8 mouse cellular contexts compared by ENCODE assay signal in the genomic region with DNA sequence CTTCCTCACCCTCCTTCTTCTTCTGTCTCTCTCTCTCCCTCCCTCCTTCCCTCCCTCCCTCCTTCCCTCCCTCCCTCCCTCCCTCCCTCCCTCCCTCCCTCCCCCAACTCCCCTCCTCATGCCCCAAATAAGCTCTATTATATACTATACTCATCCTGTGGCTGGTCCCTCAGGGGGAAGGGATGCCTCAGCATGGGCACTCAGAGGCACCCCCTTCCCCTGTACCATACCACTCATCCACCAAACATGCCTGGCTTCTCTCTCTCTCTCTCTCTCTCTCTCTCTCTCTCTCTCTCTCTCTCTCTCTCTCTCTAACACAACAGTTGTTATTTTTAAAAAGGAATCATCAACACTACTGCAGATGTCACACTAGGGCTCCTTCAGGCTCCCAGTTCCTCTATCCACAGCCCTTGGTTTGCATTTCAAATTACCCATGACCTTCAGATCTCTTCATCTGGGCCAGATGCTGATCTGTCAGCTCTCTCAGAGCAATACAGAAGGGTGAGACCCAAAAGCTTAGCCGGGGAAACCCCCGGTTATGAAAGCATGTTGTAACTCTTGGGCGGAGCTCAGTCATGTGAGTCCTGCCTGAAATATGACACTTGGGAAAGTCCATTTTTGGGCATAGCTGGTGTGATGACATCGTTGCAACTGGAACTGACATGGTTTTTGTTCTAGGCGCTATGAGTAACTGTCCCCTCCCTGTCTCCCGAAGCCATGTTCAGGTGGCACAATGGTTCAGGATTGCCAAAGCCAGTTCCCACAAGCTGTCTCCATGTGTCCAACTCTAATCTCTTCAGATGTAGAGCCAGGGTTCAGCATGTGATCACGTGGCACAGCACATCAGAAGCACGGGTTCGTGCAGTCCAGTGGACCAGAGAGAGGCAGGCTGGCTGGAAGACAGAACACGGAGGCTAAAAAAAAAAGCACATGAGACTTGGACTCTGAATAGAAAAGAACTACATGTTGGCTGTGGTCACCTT. TPM values are rescaled to one million over a fixed set of nuclear protein-coding genes. Genes with fewer than 3 reads are reported as not detected.
DNase-seq lines count a peak whose midpoint lies in the region; ATAC-seq and TF ChIP-seq lines count a peak whose summit lies in the region.

No protein-coding gene starts in this region.

- H3K27ac ChIP-seq in heart, adult 2 months: no peak overlapping the region
- H3K27ac ChIP-seq in heart, embryonic 12.5 days (ENCODE audit: poor library complexity, severe bottlenecking): no peak overlapping the region

- H3K4me1 ChIP-seq in heart, adult 2 months (ENCODE audit: control insufficient read depth, insufficient read depth, low read length): peaks cover 4% of the 10 kb centered on the region
- H3K4me1 ChIP-seq in heart, embryonic 12.5 days (replicated peaks): no peaks in the 10 kb centered on the region
- H3K4me1 ChIP-seq in lung, adult 2 months (ENCODE audit: control insufficient read depth, insufficient read depth, low read length): peaks cover 3% of the 10 kb centered on the region

- H3K27me3 ChIP-seq in heart, adult 2 months (ENCODE audit: control insufficient read depth, insufficient read depth, low read length): no peaks in the 10 kb centered on the region
- H3K27me3 ChIP-seq in heart, embryonic 12.5 days (replicated peaks): no peaks in the 10 kb centered on the region

- TF ChIP-seq CTCF in heart, adult 2 months (IDR thresholded peaks at IDR 0.05): no peak
- TF ChIP-seq CTCF in lung, adult 2 months (IDR thresholded peaks at IDR 0.05; ENCODE audit: insufficient read depth, low read length): no peak

- TF ChIP-seq POLR2A in heart, adult 2 months (IDR thresholded peaks at IDR 0.05; ENCODE audit: insufficient read depth, low read depth, low read length): no peak
- TF ChIP-seq POLR2A in lung, adult 2 months (IDR thresholded peaks at IDR 0.05; ENCODE audit: borderline replicate concordance, extremely low read depth, low read depth, low read length): 0 out of 2 replicates have a peak, but pooled peaks have one; percentile 14

- no peak for TF ChIP-seq EP300 in heart, adult 2 months (IDR thresholded peaks at IDR 0.05; ENCODE audit: insufficient read depth, low read depth, low read length)

- H3K4me3 ChIP-seq in heart, adult 2 months: no peak overlapping the region
- H3K4me3 ChIP-seq in heart, embryonic 12.5 days: no peak overlapping the region
- peak overlapping the region; percentile 18 for H3K4me3 ChIP-seq in lung, adult 2 months (replicated peaks; ENCODE audit: extremely low read depth, low read depth, low read length)

- H3K36me3 ChIP-seq in heart, adult 2 months (ENCODE audit: control insufficient read depth, insufficient read depth, low read length): no peaks in the 10 kb centered on the region
- no peaks in the 10 kb centered on the region for H3K36me3 ChIP-seq in heart, embryonic 12.5 days

- 50% methylated on average over 10 of the region's 10 CpGs for WGBS in heart, adult 2 months
- WGBS in heart, embryonic 12.5 days: 77% methylated on average over 10 of the region's 10 CpGs
- 38% methylated on average over 10 of the region's 10 CpGs for WGBS in lung, adult 2 months

- intact Hi-C loops in heart, adult 2 months (cut with DNase I): no loop called here

- H3K9me3 ChIP-seq in heart, embryonic 12.5 days (replicated peaks): no peaks in the 10 kb centered on the region

- no peak for ATAC-seq in heart, embryonic 12.5 days (ENCODE audit: insufficient number of reproducible peaks, low FRiP score)

- H3K79me2 ChIP-seq in heart, adult 2 months (replicated peaks; ENCODE audit: control insufficient read depth, insufficient read depth, low read length): no peaks in the 10 kb centered on the region

- H3K4me2 ChIP-seq in heart, embryonic 12.5 days: no peak overlapping the region

- no peak overlapping the region for H3K9ac ChIP-seq in heart, adult 2 months (ENCODE audit: low read depth, low read length)
- H3K9ac ChIP-seq in heart, embryonic 12.5 days: no peak overlapping the region

- DNase-seq in heart, adult 2 months: peak; percentile 69 to 85
- peak; percentile 88 for DNase-seq in T-cell, adult 2 months (ENCODE audit: low spot score)
- DNase-seq in heart, adult 9 months (ENCODE audit: low spot score in 2 of 2): peak; percentile 86 to 88
- DNase-seq in lung, adult 2 months: peak; percentile 63
- DNase-seq in spleen, postnatal 14 days (ENCODE audit: low spot score in 2 of 2): peak; percentile 31 to 53
- DNase-seq in ovary, adult 18-20 months (ENCODE audit: low spot score): no peak
- DNase-seq in layer of hippocampus, postnatal 14 days (ENCODE audit: low spot score in 2 of 2): no peak

RNA-seq across cellular contexts. Expression of a gene that starts 26.9 kb away (rescaled TPM):
- total RNA-seq in heart, adult 2 months (2021): 10 to 100 TPM; 50.3 to 70.6 TPM
- polyA plus RNA-seq in heart, adult 2 months (2012; rRNA removed): 47.2 and 60.5 TPM in 2 replicates
- 52.0 and 59.0 TPM in 2 replicates for polyA plus RNA-seq in heart, embryonic 12.5 days (2016; fragmentation: Nextera tagmentation; extraction: Ambion mirVana)
- 113 and 270 TPM in 2 replicates for polyA plus RNA-seq in lung, adult 2 months (2012; rRNA removed)
- total RNA-seq in layer of hippocampus, postnatal 14 days (2021): 10 to 100 TPM; 42.9 to 49.5 TPM

Comparison
In these comparisons a context has a peak if more than half of its experiments do, and no peak if none do; other contexts are left out.
1. DNase-seq: peak in heart, adult 2 months (2 of 2), T-cell, adult 2 months (single experiment), heart, adult 9 months (2 of 2), lung, adult 2 months (single experiment) and spleen, postnatal 14 days (2 of 2); none in ovary, adult 18-20 months (single experiment) and layer of hippocampus, postnatal 14 days (0 of 2).